Mouse (Mus musculus) liver, postnatal 0 days (tissue): ENCODE measurements around the gene Mcm10.

Source experiments
- CTCF ChIP-seq: sonication (generic); IDR thresholded peaks from 2 replicates; pipeline ENCODE4 v1.5.1; 2016; ENCODE audit warnings: antibody characterized with exemption, low read depth
- EP300 ChIP-seq: IDR thresholded peaks from 2 replicates; pipeline ENCODE4 v1.6.1; 2016; ENCODE audit warnings: antibody characterized with exemption, low read depth, mild to moderate bottlenecking

DNA sequence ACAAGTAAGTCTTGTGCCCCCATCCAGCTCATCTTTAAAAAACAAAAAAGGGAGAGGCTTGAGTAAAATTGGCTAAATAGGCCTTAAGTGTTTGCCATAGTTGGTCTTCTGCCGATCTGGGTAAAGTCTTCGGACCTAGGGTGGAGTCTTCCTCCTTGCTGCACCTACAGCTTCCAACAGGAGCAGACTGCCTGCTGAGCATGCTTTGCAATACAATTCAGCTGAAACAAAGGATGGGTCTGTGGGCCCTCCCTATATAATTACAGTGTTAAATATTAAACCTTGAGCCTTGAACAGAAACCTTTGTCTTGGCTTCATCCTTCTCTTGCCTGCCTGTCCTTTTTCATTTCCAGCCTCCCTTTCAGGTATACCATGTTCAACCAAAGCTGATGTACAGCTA lies 44.8 kb downstream of the Mcm10 start:
- TF ChIP-seq EP300 (no peak), CTCF (no peak)
